Mouse (Mus musculus) kidney, adult 9 months (tissue): ENCODE measurements around the gene Tpra1.
A peak's percentile ranks its signal among the peaks of the same experiment; 100 is the strongest.

Source experiments
- DNase-seq: peaks from one replicate; pipeline ENCODE4 v3.0.0; 2022

The Tpra1 gene

GRCm38 (mm10) chr6:88893559-88893958 lies 8.5 kb upstream of the Tpra1 start:
- peak; percentile 57 for DNase-seq

GRCm38 (mm10) chr6:88895943-88896342 lies 6.1 kb upstream of the Tpra1 start:
- DNase-seq: no peak

- no peak for DNase-seq
Measured at GRCm38 (mm10) chr6:88897246-88897645, 4.8 kb upstream of the Tpra1 start.

GRCm38 (mm10) chr6:88898534-88899048 lies 3.5 kb upstream of the Tpra1 start, which contains the start of gene Mcm2:
Gene Mcm2 (minus strand): TSS chr6:88898780.
- peak; percentile 97 for DNase-seq

- DNase-seq: no peak
Measured at GRCm38 (mm10) chr6:88899086-88899485, 3.0 kb upstream of the Tpra1 start.

GRCm38 (mm10) chr6:88899628-88900027 lies 2.4 kb upstream of the Tpra1 start:
- DNase-seq: no peak

GRCm38 (mm10) chr6:88901471-88901870 lies 580 bp upstream of the Tpra1 start:
- no peak for DNase-seq

GRCm38 (mm10) chr6:88903708-88904107 lies 1.7 kb downstream of the Tpra1 start:
- no peak for DNase-seq

GRCm38 (mm10) chr6:88904456-88904974 lies 2.5 kb downstream of the Tpra1 start:
- no peak for DNase-seq

- no peak for DNase-seq
Measured at GRCm38 (mm10) chr6:88905042-88905441, 3.0 kb downstream of the Tpra1 start.

- DNase-seq: peak; percentile 82
Measured at GRCm38 (mm10) chr6:88906369-88907108, 4.5 kb downstream of the Tpra1 start.

GRCm38 (mm10) chr6:88909151-88909550 lies 7.1 kb downstream of the Tpra1 start:
- no peak for DNase-seq

GRCm38 (mm10) chr6:88913022-88913421 lies 11.0 kb downstream of the Tpra1 start:
- DNase-seq: no peak

GRCm38 (mm10) chr6:88913440-88913839 lies 11.4 kb downstream of the Tpra1 start:
- DNase-seq: no peak

- DNase-seq: no peak
Measured at GRCm38 (mm10) chr6:88914799-88915198, 12.7 kb downstream of the Tpra1 start.

- no peak for DNase-seq
Measured at GRCm38 (mm10) chr6:88915510-88915909, 13.5 kb downstream of the Tpra1 start.

- peak; percentile 64 for DNase-seq
Measured at GRCm38 (mm10) chr6:88916153-88916552, 14.1 kb downstream of the Tpra1 start.

GRCm38 (mm10) chr6:88918802-88919201 lies 16.8 kb downstream of the Tpra1 start:
- no peak for DNase-seq

GRCm38 (mm10) chr6:88924502-88925275 lies 22.6 kb downstream of the Tpra1 start:
- peak; percentile 89 for DNase-seq

- no peak for DNase-seq
Measured at GRCm38 (mm10) chr6:88925640-88926205, 23.7 kb downstream of the Tpra1 start.

GRCm38 (mm10) chr6:88926870-88927269 lies 24.8 kb downstream of the Tpra1 start:
- DNase-seq: peak; percentile 64

GRCm38 (mm10) chr6:88927595-88927994 lies 25.5 kb downstream of the Tpra1 start:
- DNase-seq: peak; percentile 78

- no peak for DNase-seq
Measured at GRCm38 (mm10) chr6:88928026-88928425, 26.0 kb downstream of the Tpra1 start.
